Mouse (Mus musculus): ENCODE data around the gene Ahdc1. TPM values are rescaled to one million over a fixed set of nuclear protein-coding genes. Genes with fewer than 3 reads are reported as not detected.

The Ahdc1 gene
- total RNA-seq, 2 experiments from 2014 or later: 114 to 116 TPM

GRCm38 (mm10) chr4:133117556-133118411 is 106.7 kb downstream of the Ahdc1 start:
- peak in 1 of 2 experiments; percentile 42 for DNase-seq (ENCODE audit: low spot score in 2 of 2)

GRCm38 (mm10) chr4:133118775-133119375 is 107.8 kb downstream of the Ahdc1 start:
- no peak for DNase-seq (ENCODE audit: low spot score in 2 of 2)

- no peak for DNase-seq (ENCODE audit: low spot score in 2 of 2)
These were observed 108.5 kb downstream of the Ahdc1 start for GRCm38 (mm10) chr4:133119579-133119978.

- DNase-seq (ENCODE audit: low spot score in 2 of 2): no peak
These were observed 109.8 kb downstream of the Ahdc1 start for GRCm38 (mm10) chr4:133120833-133121321.

- DNase-seq (ENCODE audit: low spot score in 2 of 2): no peak
These were observed 110.4 kb downstream of the Ahdc1 start for GRCm38 (mm10) chr4:133121416-133121815.

- DNase-seq (ENCODE audit: low spot score in 2 of 2): no peak
These were observed 111.0 kb downstream of the Ahdc1 start for GRCm38 (mm10) chr4:133121974-133122637.

- DNase-seq (ENCODE audit: low spot score in 2 of 2): no peak
These were observed 116.0 kb downstream of the Ahdc1 start for GRCm38 (mm10) chr4:133127079-133127478.

Other genes starting within 250 kb of the Ahdc1 start
- gene Rpa2, start 242.9 kb upstream of the Ahdc1 start, total RNA-seq (2021): 10 to 100 TPM; 14.4 to 16.4 TPM
- 1 to 10 TPM in 1 of 2 experiments, under 1 TPM in 1; 0.43 to 1.1 TPM for gene Themis2, start 214.9 kb upstream of the Ahdc1 start, total RNA-seq (2021)
- 10 to 100 TPM; 42.8 to 43.7 TPM for gene Ppp1r8, start 168.1 kb upstream of the Ahdc1 start, total RNA-seq (2021)
- gene Stx12, start 126.8 kb upstream of the Ahdc1 start, total RNA-seq (2021): 100 to 1,000 TPM; 109 to 111 TPM
- gene Fam76a, start 88.7 kb upstream of the Ahdc1 start, total RNA-seq (2021): 10 to 100 TPM; 53.1 to 60.5 TPM
- gene Fgr, start 37.2 kb upstream of the Ahdc1 start, total RNA-seq (2021): under 1 TPM; 0.13 to 0.35 TPM
- gene Wasf2, start 119.2 kb downstream of the Ahdc1 start, total RNA-seq (2021): 10 to 100 TPM; 27.4 to 32.6 TPM
- 1 to 10 TPM; 3.0 to 3.4 TPM for gene Cd164l2, start 200.9 kb downstream of the Ahdc1 start, total RNA-seq (2021)
- 1 to 10 TPM; 7.3 to 7.6 TPM for gene Gpr3, start 201.3 kb downstream of the Ahdc1 start, total RNA-seq (2021)
- gene Map3k6, start 229.6 kb downstream of the Ahdc1 start, total RNA-seq (2021): 1 to 10 TPM; 5.6 to 6.9 TPM